Mouse (Mus musculus): Measurements from ENCODE around the gene Ascc3. TPM values are rescaled to one million over a fixed set of nuclear protein-coding genes. Genes with fewer than 3 reads are reported as not detected.

Gene Ascc3
- polyA plus RNA-seq, 1 experiment: not detected

DNA sequence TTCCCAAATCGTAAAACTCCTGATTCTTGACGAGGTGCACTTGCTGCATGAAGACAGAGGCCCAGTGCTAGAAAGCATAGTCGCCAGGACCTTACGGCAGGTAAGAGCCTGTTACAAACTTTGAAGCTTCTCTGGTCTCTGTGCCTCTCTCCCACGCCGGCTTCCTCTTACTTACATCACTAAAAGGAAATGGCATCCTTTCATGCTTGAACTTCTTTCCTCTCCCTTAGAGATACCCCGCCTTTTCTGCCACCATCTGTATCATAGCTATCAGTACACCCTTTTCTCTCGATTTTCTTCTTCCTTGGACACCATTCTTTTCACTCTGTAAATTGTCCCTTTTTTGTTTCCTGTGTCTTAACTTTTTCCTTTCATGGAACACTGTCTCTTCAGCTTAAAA is 58.1 kb downstream of the Ascc3 start:
- Histone ChIP-seq H3K4me3 (ENCODE audit: insufficient read depth, low read depth, low read length) (no peak overlapping the region), H3K27ac (ENCODE audit: insufficient read depth, low read depth, low read length) (no peak overlapping the region), H3K4me1 (ENCODE audit: control insufficient read depth, insufficient read depth, low read length) (no peaks in the 10 kb centered on the region)
- WGBS: 90% methylated on average over 8 of the region's 8 CpGs
- TF ChIP-seq POLR2A (IDR thresholded peaks at IDR 0.05; ENCODE audit: insufficient read depth, low read depth, low read length): no peak
- no peak for TF ChIP-seq CTCF (IDR thresholded peaks at IDR 0.05; ENCODE audit: insufficient read depth, low read depth, low read length)

DNA sequence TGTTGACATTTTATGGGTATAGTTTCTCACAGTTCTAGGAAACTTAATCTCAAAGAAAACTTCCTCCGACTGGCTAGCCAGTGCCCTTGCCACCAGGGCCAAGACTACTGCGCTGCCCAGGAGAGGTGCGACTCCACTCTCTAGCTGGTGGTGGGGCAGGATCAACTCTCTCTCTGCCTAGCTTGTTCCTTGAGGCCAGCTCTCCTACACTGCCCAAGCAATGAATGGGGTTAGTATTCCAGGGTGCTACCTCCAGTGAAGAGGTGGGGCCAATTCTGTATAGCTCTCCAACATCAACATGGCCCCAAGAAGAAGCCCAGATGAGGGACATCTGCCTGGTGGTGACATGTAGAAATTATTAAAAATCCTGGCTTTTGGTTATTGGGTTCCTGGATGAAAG is 61.1 kb downstream of the Ascc3 start:
- 99% methylated on average over 3 of the region's 3 CpGs for WGBS
- Histone ChIP-seq H3K4me3 (ENCODE audit: insufficient read depth, low read depth, low read length) (no peak overlapping the region), H3K4me1 (ENCODE audit: control insufficient read depth, insufficient read depth, low read length) (no peaks in the 10 kb centered on the region), H3K27ac (ENCODE audit: insufficient read depth, low read depth, low read length) (no peak overlapping the region)
- TF ChIP-seq POLR2A (IDR thresholded peaks at IDR 0.05; ENCODE audit: insufficient read depth, low read depth, low read length): no peak
- no peak for TF ChIP-seq CTCF (IDR thresholded peaks at IDR 0.05; ENCODE audit: insufficient read depth, low read depth, low read length)

DNA sequence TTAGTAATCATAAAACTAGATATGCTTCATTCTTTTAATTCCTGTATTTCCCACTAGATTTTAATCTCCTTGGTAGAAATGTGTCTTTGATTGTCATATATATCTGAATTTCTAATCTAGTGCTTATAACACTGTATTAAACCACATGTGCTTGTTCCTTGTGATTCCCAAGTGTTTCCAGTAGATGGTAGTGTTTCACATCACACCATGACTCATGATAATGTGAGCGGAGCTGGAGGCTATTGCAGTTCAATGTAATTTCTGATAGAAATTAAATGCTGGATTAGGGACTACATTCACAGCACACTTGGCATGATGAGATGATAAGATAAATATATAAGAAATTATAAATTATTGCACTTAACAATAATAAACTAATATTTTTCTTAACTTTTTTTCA is 64.9 kb downstream of the Ascc3 start:
- Histone ChIP-seq H3K4me3 (ENCODE audit: insufficient read depth, low read depth, low read length) (no peak overlapping the region), H3K4me1 (ENCODE audit: control insufficient read depth, insufficient read depth, low read length) (no peaks in the 10 kb centered on the region), H3K27ac (ENCODE audit: insufficient read depth, low read depth, low read length) (no peak overlapping the region)
- no peak for TF ChIP-seq CTCF (IDR thresholded peaks at IDR 0.05; ENCODE audit: insufficient read depth, low read depth, low read length)
- TF ChIP-seq POLR2A (IDR thresholded peaks at IDR 0.05; ENCODE audit: insufficient read depth, low read depth, low read length): no peak
- 20% methylated on average over 1 of the region's 1 CpGs for WGBS

DNA sequence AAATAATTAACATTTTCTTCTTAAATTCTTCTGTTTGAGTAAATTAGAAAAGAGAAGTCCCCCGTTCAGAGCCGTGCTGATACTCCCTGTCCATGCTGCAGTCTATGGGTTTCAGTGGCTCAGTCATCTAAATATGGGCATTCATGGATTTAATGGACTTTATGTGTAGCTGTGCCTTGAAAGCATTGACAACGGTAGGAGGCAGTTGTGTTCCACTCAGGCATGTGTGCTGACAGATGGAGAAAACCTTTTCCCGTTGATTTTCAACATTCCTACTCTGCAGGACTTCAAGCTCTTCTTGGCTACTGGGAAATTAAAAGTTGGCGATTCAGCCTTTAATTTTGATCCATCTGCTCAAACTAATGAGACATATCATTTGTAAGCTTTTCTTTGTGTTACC is 79.0 kb downstream of the Ascc3 start:
- no peak for TF ChIP-seq POLR2A (IDR thresholded peaks at IDR 0.05; ENCODE audit: insufficient read depth, low read depth, low read length)
- TF ChIP-seq CTCF (IDR thresholded peaks at IDR 0.05; ENCODE audit: insufficient read depth, low read depth, low read length): no peak
- Histone ChIP-seq H3K27ac (ENCODE audit: insufficient read depth, low read depth, low read length) (no peak overlapping the region), H3K4me1 (ENCODE audit: control insufficient read depth, insufficient read depth, low read length) (no peaks in the 10 kb centered on the region; the same call in 1 of the 2 replicates), H3K4me3 (ENCODE audit: insufficient read depth, low read depth, low read length) (no peak overlapping the region)
- WGBS: 21% methylated on average over 5 of the region's 5 CpGs

DNA sequence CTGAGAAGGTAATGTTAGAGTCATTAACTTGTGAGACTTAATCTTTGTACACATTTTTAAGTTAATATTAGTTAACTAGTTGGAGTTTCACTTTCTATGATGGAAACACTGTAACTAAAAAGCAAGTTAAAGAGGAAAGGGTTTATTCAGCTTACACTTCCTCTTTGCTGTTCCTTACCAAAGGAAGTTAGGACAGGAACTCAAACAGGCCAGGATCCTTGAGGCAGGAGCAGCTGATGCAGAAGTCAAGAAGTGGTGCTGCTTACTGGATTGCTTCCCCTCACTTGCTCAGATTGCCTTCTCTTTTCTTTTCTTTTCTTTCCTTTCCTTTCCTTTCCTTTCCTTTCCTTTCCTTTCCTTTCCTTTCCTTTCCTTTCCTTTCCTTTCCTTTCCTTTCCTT is 97.9 kb downstream of the Ascc3 start:
- no peaks in the 10 kb centered on the region for H3K4me1 ChIP-seq (ENCODE audit: control insufficient read depth, insufficient read depth, low read length)
- H3K4me3 ChIP-seq (ENCODE audit: insufficient read depth, low read depth, low read length): no peak overlapping the region
- TF ChIP-seq CTCF (IDR thresholded peaks at IDR 0.05; ENCODE audit: insufficient read depth, low read depth, low read length) (no peak), POLR2A (IDR thresholded peaks at IDR 0.05; ENCODE audit: insufficient read depth, low read depth, low read length) (no peak)
- no peak overlapping the region for H3K27ac ChIP-seq (ENCODE audit: insufficient read depth, low read depth, low read length)

DNA sequence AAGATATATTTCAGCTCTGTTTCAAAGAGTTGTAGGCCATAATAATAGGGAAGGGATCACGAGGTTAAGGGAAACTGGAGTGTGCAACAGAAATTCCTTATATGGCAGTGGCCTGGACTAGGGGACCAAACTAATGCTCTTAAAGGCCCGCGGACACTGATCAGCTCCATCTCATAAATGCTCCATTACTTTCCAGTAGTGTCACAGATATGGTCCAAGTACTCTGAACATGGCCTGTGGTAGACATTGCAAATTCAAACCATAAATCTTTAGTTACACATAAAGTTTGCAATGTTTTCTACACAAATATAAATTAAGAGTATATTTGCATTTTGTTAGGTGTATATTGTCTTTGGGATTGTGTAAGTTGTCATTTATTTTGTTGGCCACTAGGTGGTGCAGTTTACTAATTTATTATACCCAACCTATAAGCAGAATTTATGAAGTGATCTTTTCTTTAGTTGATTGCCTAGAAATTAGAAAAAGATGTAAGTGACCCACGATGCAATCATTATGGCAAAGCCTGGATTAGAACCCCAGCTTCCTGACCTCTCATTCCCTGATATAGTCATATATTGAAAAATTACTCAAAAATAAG is 106.5 kb downstream of the Ascc3 start:
- TF ChIP-seq POLR2A (IDR thresholded peaks at IDR 0.05; ENCODE audit: insufficient read depth, low read depth, low read length): no peak
- Histone ChIP-seq H3K27ac (ENCODE audit: insufficient read depth, low read depth, low read length) (no peak overlapping the region), H3K4me3 (ENCODE audit: insufficient read depth, low read depth, low read length) (no peak overlapping the region), H3K4me1 (ENCODE audit: control insufficient read depth, insufficient read depth, low read length) (no peaks in the 10 kb centered on the region)
- 61% methylated on average over 4 of the region's 4 CpGs for WGBS

DNA sequence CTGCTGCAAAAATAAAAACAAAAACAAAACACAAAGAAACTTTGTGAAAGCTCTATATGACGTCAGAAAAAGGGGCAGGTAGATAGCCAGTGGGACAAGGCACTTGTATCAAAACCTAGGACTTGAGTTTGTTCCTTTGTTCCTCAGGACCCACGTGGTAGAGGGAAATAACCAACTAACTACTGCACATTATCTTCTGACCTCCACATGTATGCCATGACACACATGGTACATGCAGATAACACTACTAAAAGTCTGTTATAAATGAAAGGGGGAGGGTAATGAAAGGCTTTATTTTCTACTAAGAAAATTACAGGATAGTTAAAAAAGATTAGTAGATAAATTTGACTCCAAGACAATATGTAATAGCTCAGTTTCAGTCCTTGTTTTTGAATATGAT is 109.3 kb downstream of the Ascc3 start:
- H3K4me3 ChIP-seq (ENCODE audit: insufficient read depth, low read depth, low read length): no peak overlapping the region
- no peak for TF ChIP-seq POLR2A (IDR thresholded peaks at IDR 0.05; ENCODE audit: insufficient read depth, low read depth, low read length)
- TF ChIP-seq CTCF (IDR thresholded peaks at IDR 0.05; ENCODE audit: insufficient read depth, low read depth, low read length): no peak
- H3K4me1 ChIP-seq (ENCODE audit: control insufficient read depth, insufficient read depth, low read length): no peaks in the 10 kb centered on the region
- no peak overlapping the region for H3K27ac ChIP-seq (ENCODE audit: insufficient read depth, low read depth, low read length)
- 63% methylated on average over 2 of the region's 2 CpGs for WGBS

DNA sequence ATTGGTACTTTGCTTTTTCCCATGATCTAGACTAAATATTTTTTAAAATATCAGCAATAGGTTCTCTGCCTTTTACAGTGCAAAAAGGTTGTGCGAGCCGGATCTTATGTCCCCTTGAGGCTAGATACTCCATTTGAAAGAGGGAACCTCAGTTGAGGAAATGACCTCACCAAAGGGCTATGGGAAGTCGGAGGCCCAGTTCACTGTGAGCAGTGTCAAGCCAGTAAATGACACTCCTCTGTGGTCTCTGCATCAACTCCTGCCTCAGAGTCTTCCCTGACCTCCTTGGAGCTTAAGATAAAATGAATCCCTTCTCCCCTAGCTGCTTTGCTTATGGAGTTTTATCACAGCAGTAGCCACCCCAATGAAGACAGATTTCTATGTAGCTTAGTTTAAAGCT is 109.9 kb downstream of the Ascc3 start:
- TF ChIP-seq CTCF (IDR thresholded peaks at IDR 0.05; ENCODE audit: insufficient read depth, low read depth, low read length): no peak
- no peak for TF ChIP-seq POLR2A (IDR thresholded peaks at IDR 0.05; ENCODE audit: insufficient read depth, low read depth, low read length)
- no peak overlapping the region for H3K4me3 ChIP-seq (ENCODE audit: insufficient read depth, low read depth, low read length)
- no peaks in the 10 kb centered on the region for H3K4me1 ChIP-seq (ENCODE audit: control insufficient read depth, insufficient read depth, low read length)
- no peak overlapping the region for H3K27ac ChIP-seq (ENCODE audit: insufficient read depth, low read depth, low read length)
- WGBS: 87% methylated on average over 3 of the region's 3 CpGs

DNA sequence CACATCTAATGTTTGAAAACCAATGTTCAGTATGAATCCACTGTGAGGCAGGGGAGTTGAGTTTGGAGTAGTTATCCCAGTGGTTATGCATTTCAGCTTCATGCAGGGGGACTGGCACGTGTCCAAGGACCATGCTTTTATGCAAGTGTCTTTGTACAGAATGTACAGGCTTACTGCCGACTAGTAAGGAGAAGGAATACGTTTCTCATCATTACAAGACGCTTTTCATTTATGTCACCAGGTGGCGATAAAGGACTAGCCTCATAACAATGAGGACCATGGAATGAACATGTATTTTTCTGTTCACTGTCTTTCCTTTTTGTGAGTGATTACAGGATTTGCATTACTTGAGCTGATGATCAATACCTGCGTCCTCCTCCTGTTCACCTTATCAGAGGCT is 111.7 kb downstream of the Ascc3 start:
- Histone ChIP-seq H3K4me3 (ENCODE audit: insufficient read depth, low read depth, low read length) (no peak overlapping the region), H3K27ac (ENCODE audit: insufficient read depth, low read depth, low read length) (no peak overlapping the region), H3K4me1 (ENCODE audit: control insufficient read depth, insufficient read depth, low read length) (no peaks in the 10 kb centered on the region)
- 12% methylated on average over 6 of the region's 6 CpGs for WGBS
- TF ChIP-seq POLR2A (IDR thresholded peaks at IDR 0.05; ENCODE audit: insufficient read depth, low read depth, low read length) (no peak), CTCF (IDR thresholded peaks at IDR 0.05; ENCODE audit: insufficient read depth, low read depth, low read length) (no peak)

DNA sequence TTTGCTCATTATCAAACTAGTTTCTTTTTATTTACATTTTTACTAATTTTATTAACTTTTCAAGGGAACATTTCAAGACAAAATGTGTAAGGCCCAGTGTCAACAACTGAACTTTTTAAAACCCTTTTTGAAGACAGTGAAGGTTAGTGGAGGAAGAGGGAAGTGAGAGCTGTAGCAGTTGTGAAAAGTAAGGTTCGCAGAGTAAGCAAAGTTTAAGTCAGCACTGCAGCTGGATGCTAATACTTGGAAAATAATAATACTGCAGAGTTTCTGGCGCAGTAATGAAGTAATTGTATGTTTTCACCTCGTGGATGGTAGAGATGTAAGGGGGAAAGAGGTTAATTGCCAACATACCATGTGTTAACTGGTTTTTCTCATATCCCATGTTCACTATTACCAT is 112.4 kb downstream of the Ascc3 start:
- Histone ChIP-seq H3K4me1 (ENCODE audit: control insufficient read depth, insufficient read depth, low read length) (no peaks in the 10 kb centered on the region), H3K4me3 (ENCODE audit: insufficient read depth, low read depth, low read length) (no peak overlapping the region), H3K27ac (ENCODE audit: insufficient read depth, low read depth, low read length) (no peak overlapping the region)
- TF ChIP-seq CTCF (IDR thresholded peaks at IDR 0.05; ENCODE audit: insufficient read depth, low read depth, low read length) (no peak), POLR2A (IDR thresholded peaks at IDR 0.05; ENCODE audit: insufficient read depth, low read depth, low read length) (no peak)
- 62% methylated on average over 3 of the region's 3 CpGs for whole genome bisulfite sequencing
